Mouse (Mus musculus) NIH3T3 (cell line): ENCODE measurements around the gene Metap1.

Experiments used
- DNase-seq: peaks from one replicate; pipeline ENCODE4 v3.0.0-alpha.2; 2012; ENCODE audit warnings: low read depth

The Metap1 gene

GRCm38 (mm10) chr3:138489327-138490033 is at the start of gene Metap1:
TSS of gene Metap1 (minus strand) at chr3:138489515.
- DNase-seq: peak; percentile 97

- no peak for DNase-seq
Observed at GRCm38 (mm10) chr3:138536031-138536430, 46.7 kb upstream of the Metap1 start.

GRCm38 (mm10) chr3:138532764-138533163 is 43.4 kb upstream of the Metap1 start:
- no peak for DNase-seq

- no peak for DNase-seq
Observed at GRCm38 (mm10) chr3:138531479-138532181, 42.3 kb upstream of the Metap1 start.

GRCm38 (mm10) chr3:138530578-138531478 is 41.5 kb upstream of the Metap1 start:
- DNase-seq: no peak

- DNase-seq: peak; percentile 28
Observed at GRCm38 (mm10) chr3:138528265-138528664, 39.0 kb upstream of the Metap1 start.

- peak; percentile 86 for DNase-seq
Observed at GRCm38 (mm10) chr3:138527667-138528231, 38.4 kb upstream of the Metap1 start.

- peak; percentile 99 for DNase-seq
Observed at GRCm38 (mm10) chr3:138526916-138527666, 37.8 kb upstream of the Metap1 start.

- peak; percentile 92 for DNase-seq
Observed at GRCm38 (mm10) chr3:138526073-138526915, 37.0 kb upstream of the Metap1 start, which contains the start of gene Eif4e. TSS of gene Eif4e (plus strand) at chr3:138526179.

GRCm38 (mm10) chr3:138525494-138525893 is 36.2 kb upstream of the Metap1 start:
- peak; percentile 48 for DNase-seq

GRCm38 (mm10) chr3:138523956-138524355 is 34.6 kb upstream of the Metap1 start:
- DNase-seq: no peak

GRCm38 (mm10) chr3:138519218-138519617 is 29.9 kb upstream of the Metap1 start:
- peak; percentile 35 for DNase-seq

GRCm38 (mm10) chr3:138517881-138518280 is 28.6 kb upstream of the Metap1 start:
- DNase-seq: no peak

- DNase-seq: peak; percentile 96
Observed at GRCm38 (mm10) chr3:138515656-138516370, 26.5 kb upstream of the Metap1 start.

GRCm38 (mm10) chr3:138514749-138515148 is 25.4 kb upstream of the Metap1 start:
- DNase-seq: peak; percentile 63

- no peak for DNase-seq
Observed at GRCm38 (mm10) chr3:138513243-138513642, 23.9 kb upstream of the Metap1 start.

GRCm38 (mm10) chr3:138510471-138510870 is 21.2 kb upstream of the Metap1 start:
- DNase-seq: no peak

GRCm38 (mm10) chr3:138509581-138509980 is 20.3 kb upstream of the Metap1 start:
- no peak for DNase-seq

GRCm38 (mm10) chr3:138506749-138507148 is 17.4 kb upstream of the Metap1 start:
- peak; percentile 81 for DNase-seq

GRCm38 (mm10) chr3:138503754-138504153 is 14.4 kb upstream of the Metap1 start:
- peak; percentile 71 for DNase-seq
